Mouse (Mus musculus) embryonic facial prominence, embryonic 14.5 days (tissue): ENCODE data around the gene Rnls. TPM values are rescaled to one million over a fixed set of nuclear protein-coding genes. Genes with fewer than 3 reads are reported as not detected.
A peak's percentile ranks its signal among the peaks of the same experiment; 100 is the strongest.

Source experiments
- ATAC-seq: fragments of 200-750 bp; cut with Nextera tagmentation; 2 replicates; pipeline ENCODE4 v1.8.0; 2017; ENCODE audit warnings: low read depth, moderate number of reproducible peaks, moderate TSS enrichment
- DNase-seq: peaks from one replicate; pipeline ENCODE4 v3.0.0-alpha.2; 2015; ENCODE audit warnings: low spot score
- H3K27ac ChIP-seq: fragments of 300-500 bp; sonication (generic); replicated peaks from 2 replicates; pipeline ENCODE4 v1.5.1; 2014; ENCODE audit warnings: low read depth, mild to moderate bottlenecking, low read length, moderate library complexity
- H3K27me3 ChIP-seq: fragments of 300-500 bp; sonication (generic); replicated peaks from 2 replicates; pipeline ENCODE4 v1.6.1; 2014; ENCODE audit warnings: low read length; ENCODE audit not compliant: control insufficient read depth, insufficient read depth
- H3K36me3 ChIP-seq: fragments of 300-500 bp; sonication (generic); 2 replicates; pipeline ENCODE4 v1.6.1; 2014; ENCODE audit warnings: low read length, mixed read lengths; ENCODE audit not compliant: control insufficient read depth, insufficient read depth
- H3K4me1 ChIP-seq: fragments of 300-500 bp; sonication (generic); 2 replicates; pipeline ENCODE4 v1.6.1; 2014; ENCODE audit warnings: antibody characterized with exemption, low read length; ENCODE audit not compliant: control insufficient read depth, insufficient read depth
- H3K4me2 ChIP-seq: fragments of 300-500 bp; sonication (generic); 2 replicates; pipeline ENCODE4 v1.6.1; 2014; ENCODE audit warnings: low read depth, mild to moderate bottlenecking, low read length, moderate library complexity, mixed read lengths
- H3K4me3 ChIP-seq: fragments of 300-500 bp; sonication (generic); 2 replicates; pipeline ENCODE4 v1.5.1; 2014; ENCODE audit warnings: low read depth, mild to moderate bottlenecking, low read length
- H3K9ac ChIP-seq: fragments of 300-500 bp; sonication (generic); 2 replicates; pipeline ENCODE4 v1.6.1; 2014; ENCODE audit warnings: low read depth, mild to moderate bottlenecking, low read length, moderate library complexity, mixed read lengths
- H3K9me3 ChIP-seq: fragments of 300-500 bp; sonication (generic); 2 replicates; pipeline ENCODE4 v1.6.1; 2016; ENCODE audit warnings: low read length; ENCODE audit not compliant: control insufficient read depth
- WGBS: fragments of 180-500 bp; shearing (Covaris S2); extraction: QIAGEN DNeasy Blood & Tissue Kit; methylation state at CpG from one replicate; pipeline ENCODE4 v1.1.7; 2014; 5-methylcytosine and 5-hydroxymethylcytosine counted together
- polyA plus RNA-seq: library from polyadenylated mRNA; unstranded; fragments of >200 nt; fragmentation: Nextera tagmentation; extraction: Ambion mirVana; gene quantifications from 2 replicates; pipeline ENCODE4 v1.2.1, GENCODE M21; 2014

Gene Rnls
- polyA plus RNA-seq, 1 experiment from 2014 or later: 6.3 TPM

DNA sequence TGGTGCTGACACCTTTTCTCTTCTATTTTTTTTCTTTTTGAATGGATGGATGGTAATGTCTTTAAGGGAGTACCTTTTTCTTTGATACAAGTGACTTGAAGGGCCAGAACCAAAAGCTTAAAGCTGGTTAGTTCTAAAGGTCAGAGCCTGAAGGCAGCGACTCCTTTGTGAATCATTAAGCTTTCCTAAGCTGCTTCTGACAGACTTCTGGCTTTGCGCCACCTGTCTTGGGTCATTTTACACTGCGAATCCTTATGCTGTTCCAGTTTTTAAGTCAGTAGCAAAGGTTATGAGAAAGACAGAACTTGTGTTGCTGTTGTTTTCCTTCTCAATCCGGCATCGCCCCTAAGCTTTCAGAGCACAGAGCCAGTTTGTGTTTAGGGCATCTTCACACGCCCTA, 168.8 kb downstream of the Rnls start:
- Histone ChIP-seq H3K27me3 (no peaks in the 10 kb centered on the region), H3K27ac (no peak overlapping the region), H3K36me3 (no peaks in the 10 kb centered on the region), H3K9me3 (no peaks in the 10 kb centered on the region), H3K4me3 (no peak overlapping the region), H3K9ac (no peak overlapping the region), H3K4me2 (no peak overlapping the region), H3K4me1 (peaks cover 15% of the 10 kb centered on the region; the same call in 1 of the 2 replicates)
- WGBS: 51% methylated on average over 6 of the region's 6 CpGs
- peak; percentile 72 for DNase-seq
- ATAC-seq: no peak

DNA sequence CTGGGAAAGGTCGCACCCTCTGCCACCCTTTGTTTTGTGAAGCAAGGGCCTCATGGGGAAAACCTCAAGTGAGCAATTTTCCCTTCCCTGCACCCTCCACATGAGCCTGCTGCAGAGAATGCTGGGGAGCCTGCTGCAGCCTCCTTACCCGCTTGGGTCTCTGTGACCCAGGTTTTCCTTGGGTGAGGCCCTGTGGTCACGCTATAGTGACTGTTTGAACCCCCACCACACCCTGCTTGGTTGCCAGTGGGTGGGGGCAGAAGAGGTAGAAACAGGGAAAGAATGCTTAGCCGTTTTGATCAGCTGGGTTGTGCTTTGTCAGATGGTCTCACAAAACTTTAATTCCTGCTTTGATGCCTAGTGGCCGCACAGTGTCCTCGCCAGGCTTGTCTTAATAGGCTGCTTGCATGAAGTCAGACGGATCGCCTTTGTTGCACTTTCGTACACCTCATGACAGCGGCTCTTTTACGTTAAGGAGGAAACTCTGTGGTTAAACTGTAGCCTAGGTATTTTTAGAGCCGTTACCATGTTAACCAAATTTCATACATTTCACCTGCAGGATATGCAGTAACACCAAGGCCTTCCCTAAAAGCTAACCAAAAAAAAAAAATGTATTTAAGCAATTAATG, 169.4 kb downstream of the Rnls start:
- Histone ChIP-seq H3K4me1 (peaks cover 15% of the 10 kb centered on the region; the same call in 1 of the 2 replicates), H3K36me3 (no peaks in the 10 kb centered on the region), H3K4me3 (no peak overlapping the region), H3K27ac (no peak overlapping the region), H3K4me2 (no peak overlapping the region), H3K9me3 (no peaks in the 10 kb centered on the region), H3K9ac (no peak overlapping the region), H3K27me3 (no peaks in the 10 kb centered on the region)
- ATAC-seq (no peak), DNase-seq (no peak)
- 51% methylated on average over 12 of the region's 12 CpGs for WGBS

DNA sequence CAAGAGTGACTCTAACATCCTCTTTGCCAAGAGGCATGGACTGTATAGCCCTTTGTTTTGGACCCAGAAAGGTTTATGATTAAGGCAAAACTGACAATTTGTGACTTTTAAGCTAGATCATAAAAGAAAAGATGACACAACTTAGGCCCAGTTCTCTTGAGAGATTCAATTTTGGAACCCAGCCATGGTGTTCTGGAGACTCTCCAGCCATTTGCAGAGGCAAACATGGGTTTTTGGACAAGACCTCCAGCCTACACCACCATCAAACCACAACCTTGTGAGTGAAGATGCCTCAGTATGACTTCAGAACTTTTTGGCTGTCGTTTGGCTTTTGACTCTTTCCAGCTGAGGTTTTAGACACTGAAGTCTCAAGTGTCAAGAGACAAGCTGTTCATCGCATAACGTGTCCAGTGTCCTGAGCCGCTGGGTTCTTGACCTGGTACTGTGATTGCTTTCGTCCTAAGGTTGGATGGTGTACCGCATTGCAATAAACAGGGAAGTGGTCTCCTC, 174.2 kb downstream of the Rnls start:
- Histone ChIP-seq H3K4me2 (no peak overlapping the region), H3K27me3 (no peaks in the 10 kb centered on the region), H3K9ac (no peak overlapping the region), H3K36me3 (no peaks in the 10 kb centered on the region), H3K4me3 (no peak overlapping the region), H3K4me1 (peaks cover 5% of the 10 kb centered on the region; the same call in 1 of the 2 replicates), H3K27ac (no peak overlapping the region), H3K9me3 (no peaks in the 10 kb centered on the region)
- ATAC-seq (no peak), DNase-seq (no peak)
- WGBS: 90% methylated on average over 6 of the region's 6 CpGs

DNA sequence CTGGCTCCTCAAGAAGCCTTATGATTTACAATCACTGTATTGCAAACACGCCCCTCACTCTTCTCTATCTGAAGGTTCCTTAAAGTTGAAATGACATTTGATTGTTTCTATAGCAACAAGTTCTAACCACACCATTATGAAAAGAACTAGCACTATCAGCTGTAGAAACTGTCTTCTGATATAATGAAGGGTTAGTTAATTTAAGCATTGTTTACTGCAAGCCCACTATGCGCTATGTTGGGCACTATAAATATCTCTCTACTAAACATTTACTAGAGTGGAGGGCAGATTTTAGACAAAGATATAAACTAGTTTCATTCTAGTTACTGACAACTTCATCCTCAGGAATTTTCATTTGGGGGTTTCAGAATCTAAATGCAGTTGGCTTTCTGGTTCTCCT, 182.4 kb downstream of the Rnls start:
- H3K27ac ChIP-seq: no peak overlapping the region
- no peak overlapping the region for H3K4me2 ChIP-seq
- no peaks in the 10 kb centered on the region for H3K36me3 ChIP-seq
- no peaks in the 10 kb centered on the region for H3K9me3 ChIP-seq
- ATAC-seq (no peak), DNase-seq (no peak)
- H3K27me3 ChIP-seq: no peaks in the 10 kb centered on the region
- no peak overlapping the region for H3K9ac ChIP-seq
- H3K4me3 ChIP-seq: no peak overlapping the region
- H3K4me1 ChIP-seq: 0 out of 2 replicates have a peak, but pooled peaks cover 3% of the 10 kb centered on the region
- WGBS: 89% methylated on average over 2 of the region's 2 CpGs

DNA sequence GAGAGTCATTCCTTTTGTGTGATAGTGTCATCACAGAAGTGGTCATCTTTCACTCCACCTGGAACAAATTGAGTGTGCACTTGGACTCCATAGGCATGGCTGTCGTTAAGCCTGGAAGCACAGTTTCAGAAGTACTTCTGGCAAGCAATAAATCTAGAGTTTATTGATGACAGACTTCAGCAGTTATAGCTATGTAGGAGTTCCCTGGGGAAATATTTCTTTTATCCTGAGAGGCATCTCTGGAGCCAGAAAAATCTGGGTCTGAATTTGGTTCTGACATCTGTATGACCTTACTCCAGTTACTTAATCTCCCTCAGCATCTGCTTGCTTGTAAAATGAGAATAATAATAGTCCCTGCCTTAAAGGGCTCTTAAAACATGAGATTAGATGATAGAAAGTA, 184.1 kb downstream of the Rnls start:
- no peak overlapping the region for H3K9ac ChIP-seq
- H3K9me3 ChIP-seq: no peaks in the 10 kb centered on the region
- WGBS: 23% methylated on average over 1 of the region's 1 CpGs
- H3K27me3 ChIP-seq: no peaks in the 10 kb centered on the region
- H3K4me1 ChIP-seq: 0 out of 2 replicates have a peak, but pooled peaks cover 3% of the 10 kb centered on the region
- no peak overlapping the region for H3K4me3 ChIP-seq
- no peaks in the 10 kb centered on the region for H3K36me3 ChIP-seq
- no peak for ATAC-seq
- H3K4me2 ChIP-seq: no peak overlapping the region
- DNase-seq: peak; percentile 35
- no peak overlapping the region for H3K27ac ChIP-seq

DNA sequence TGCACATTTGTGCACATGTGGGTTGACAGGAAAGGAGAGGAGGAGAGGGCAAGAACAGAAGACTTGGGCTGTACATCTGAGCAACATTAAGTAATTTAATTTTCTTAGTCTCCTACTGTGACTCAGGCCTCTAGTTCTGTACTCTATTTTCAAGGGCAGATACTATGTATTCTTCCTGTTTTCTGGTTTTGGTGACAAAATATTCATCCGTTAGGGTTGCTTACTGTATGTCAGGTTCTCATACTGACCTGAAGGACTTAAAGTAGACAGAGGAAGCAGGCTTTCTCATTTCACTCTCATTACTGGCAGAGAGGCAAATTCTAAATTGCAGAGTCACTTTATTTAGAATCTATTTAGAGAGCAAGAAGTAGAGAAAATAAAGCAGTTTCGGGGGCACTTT, 186.7 kb downstream of the Rnls start:
- Histone ChIP-seq H3K27me3 (no peaks in the 10 kb centered on the region), H3K9me3 (no peaks in the 10 kb centered on the region), H3K4me2 (no peak overlapping the region), H3K9ac (no peak overlapping the region), H3K4me1 (0 out of 2 replicates have a peak, but pooled peaks cover 3% of the 10 kb centered on the region), H3K36me3 (no peaks in the 10 kb centered on the region), H3K27ac (no peak overlapping the region), H3K4me3 (no peak overlapping the region)
- WGBS: 75% methylated on average over 2 of the region's 2 CpGs
- DNase-seq (no peak), ATAC-seq (no peak)

DNA sequence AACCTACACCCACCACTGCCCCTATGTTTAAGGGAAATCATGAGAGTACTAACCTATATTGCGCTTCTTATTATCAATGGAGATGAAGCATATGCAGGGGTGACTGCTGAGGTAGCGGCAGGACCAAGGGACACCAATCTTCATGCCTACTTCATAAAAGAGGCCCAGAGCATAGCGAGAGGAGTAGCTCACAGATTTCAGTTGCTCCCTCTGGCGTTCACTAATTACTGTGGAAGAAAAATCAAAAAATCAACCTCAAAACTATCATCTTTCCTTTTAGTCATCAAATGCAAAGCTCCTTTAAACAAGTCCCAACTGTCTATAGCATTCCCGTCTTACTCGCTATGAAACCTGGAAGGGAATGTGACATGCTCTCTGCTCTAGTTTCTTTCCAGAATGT, 189.7 kb downstream of the Rnls start:
- ATAC-seq (no peak), DNase-seq (no peak)
- Histone ChIP-seq H3K27me3 (no peaks in the 10 kb centered on the region), H3K4me1 (no peaks in the 10 kb centered on the region), H3K9ac (no peak overlapping the region), H3K36me3 (no peaks in the 10 kb centered on the region), H3K9me3 (no peaks in the 10 kb centered on the region), H3K4me3 (no peak overlapping the region), H3K4me2 (no peak overlapping the region), H3K27ac (no peak overlapping the region)
- 72% methylated on average over 6 of the region's 6 CpGs for WGBS

DNA sequence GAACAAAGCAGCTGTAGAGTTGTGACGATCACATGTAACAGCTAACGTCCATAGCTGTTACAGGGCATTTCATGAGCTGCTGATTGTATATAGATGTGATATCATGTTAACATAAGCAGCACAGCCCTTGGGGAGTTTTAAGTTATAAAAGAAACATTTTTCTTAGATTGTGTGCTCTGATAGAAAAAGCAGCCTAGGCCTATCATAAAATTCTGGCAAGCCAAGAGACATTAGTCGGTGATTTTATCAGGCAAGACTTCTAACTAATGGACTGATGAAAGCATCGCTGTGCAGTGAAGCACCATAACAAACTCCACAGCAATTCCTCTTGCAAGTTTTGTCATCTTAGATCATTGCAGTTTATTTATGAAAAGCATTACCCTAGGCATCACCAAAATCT, 190.9 kb downstream of the Rnls start:
- DNase-seq: peak; percentile 58
- WGBS: 61% methylated on average over 4 of the region's 4 CpGs
- Histone ChIP-seq H3K27me3 (no peaks in the 10 kb centered on the region), H3K27ac (no peak overlapping the region), H3K9ac (no peak overlapping the region), H3K4me1 (no peaks in the 10 kb centered on the region), H3K4me3 (no peak overlapping the region), H3K4me2 (no peak overlapping the region), H3K36me3 (no peaks in the 10 kb centered on the region), H3K9me3 (no peaks in the 10 kb centered on the region)
- ATAC-seq: no peak

DNA sequence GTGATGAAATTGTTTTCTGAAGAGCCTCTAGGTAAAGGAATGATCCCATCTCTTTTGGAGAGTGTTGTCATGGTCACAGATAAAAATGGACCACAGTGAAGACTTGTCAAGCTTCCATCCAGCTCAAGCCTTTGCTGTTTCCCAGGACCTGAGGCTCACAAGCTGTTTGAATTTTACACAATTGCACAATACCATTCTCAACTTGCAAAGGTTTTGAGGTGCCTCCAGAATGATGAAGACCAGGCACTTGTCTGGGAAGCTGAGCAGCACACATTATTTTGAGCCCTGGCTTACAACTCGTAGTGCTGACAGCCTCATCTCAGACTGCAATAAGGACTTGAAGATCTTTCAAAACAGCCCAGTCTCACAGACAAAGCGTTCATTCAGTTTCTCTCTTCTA, 200.0 kb downstream of the Rnls start:
- ATAC-seq (no peak), DNase-seq (no peak)
- WGBS: 46% methylated on average over 2 of the region's 2 CpGs
- H3K27ac ChIP-seq: no peak overlapping the region
- H3K4me3 ChIP-seq: no peak overlapping the region
- no peak overlapping the region for H3K4me2 ChIP-seq
- H3K36me3 ChIP-seq: no peaks in the 10 kb centered on the region
- H3K9ac ChIP-seq: no peak overlapping the region
- no peaks in the 10 kb centered on the region for H3K27me3 ChIP-seq
- no peaks in the 10 kb centered on the region for H3K9me3 ChIP-seq
- no peaks in the 10 kb centered on the region for H3K4me1 ChIP-seq
